Mouse (Mus musculus): ENCODE measurements around the gene Armc2. TPM values are rescaled to one million over a fixed set of nuclear protein-coding genes. Genes with fewer than 3 reads are reported as not detected.

Gene Armc2
- polyA plus RNA-seq, 1 experiment from 2014 or later, result 12.7 TPM

GRCm38 (mm10) chr10:41889566-41889965, 128.7 kb downstream of the Armc2 start:
- H3K4me2 ChIP-seq (replicated peaks), result peak overlapping the region; percentile 15; the same call in 1 of the 2 replicates
- H3K36me3 ChIP-seq (replicated peaks; ENCODE audit: control insufficient read depth, insufficient read depth), result no peaks in the 10 kb centered on the region
- no peaks in the 10 kb centered on the region for H3K27me3 ChIP-seq (ENCODE audit: control insufficient read depth, insufficient read depth, low read length)
- 75% methylated on average over 5 of the region's 5 CpGs for WGBS
- DNase-seq (ENCODE audit: low spot score) (no peak), ATAC-seq (ENCODE audit: low FRiP score) (no peak)
- no peak overlapping the region for H3K9ac ChIP-seq
- H3K9me3 ChIP-seq (ENCODE audit: control insufficient read depth, low read length), result no peaks in the 10 kb centered on the region
- H3K4me1 ChIP-seq (replicated peaks; ENCODE audit: control insufficient read depth, insufficient read depth, low read length), result peaks cover 17% of the 10 kb centered on the region
- no peak overlapping the region for H3K4me3 ChIP-seq (replicated peaks; ENCODE audit: low read length)
- no peak overlapping the region for H3K27ac ChIP-seq

GRCm38 (mm10) chr10:41888365-41888941, 129.8 kb downstream of the Armc2 start:
- ATAC-seq (ENCODE audit: low FRiP score) (no peak), DNase-seq (ENCODE audit: low spot score) (no peak)
- H3K36me3 ChIP-seq (replicated peaks; ENCODE audit: control insufficient read depth, insufficient read depth), result no peaks in the 10 kb centered on the region
- 0 out of 2 replicates have a peak overlapping the region, but pooled peaks have one; percentile 98 for H3K27ac ChIP-seq
- peak overlapping the region; percentile 82 for H3K4me3 ChIP-seq (replicated peaks; ENCODE audit: low read length)
- peak overlapping the region; percentile 95 for H3K9ac ChIP-seq
- peak overlapping the region; percentile 80 for H3K4me2 ChIP-seq (replicated peaks)
- H3K9me3 ChIP-seq (ENCODE audit: control insufficient read depth, low read length), result no peaks in the 10 kb centered on the region
- no peaks in the 10 kb centered on the region for H3K27me3 ChIP-seq (ENCODE audit: control insufficient read depth, insufficient read depth, low read length)
- WGBS, result 42% methylated on average over 4 of the region's 4 CpGs
- peaks cover 17% of the 10 kb centered on the region for H3K4me1 ChIP-seq (replicated peaks; ENCODE audit: control insufficient read depth, insufficient read depth, low read length)

GRCm38 (mm10) chr10:41887080-41887821, 131.0 kb downstream of the Armc2 start:
- Histone ChIP-seq H3K9ac (peak overlapping the region; percentile 95), H3K36me3 (replicated peaks; ENCODE audit: control insufficient read depth, insufficient read depth) (no peaks in the 10 kb centered on the region), H3K4me2 (replicated peaks) (peak overlapping the region; percentile 80), H3K27ac (peak overlapping the region; percentile 98), H3K4me1 (replicated peaks; ENCODE audit: control insufficient read depth, insufficient read depth, low read length) (peaks cover 17% of the 10 kb centered on the region), H3K9me3 (ENCODE audit: control insufficient read depth, low read length) (no peaks in the 10 kb centered on the region), H3K27me3 (ENCODE audit: control insufficient read depth, insufficient read depth, low read length) (no peaks in the 10 kb centered on the region), H3K4me3 (replicated peaks; ENCODE audit: low read length) (peak overlapping the region; percentile 82)
- peak; percentile 94 for DNase-seq (ENCODE audit: low spot score)
- peak; percentile 97 for ATAC-seq (ENCODE audit: low FRiP score)
- WGBS, result under 1% methylated on average over 57 of the region's 65 CpGs

GRCm38 (mm10) chr10:41883741-41884575, 134.3 kb downstream of the Armc2 start:
- no peak for ATAC-seq (ENCODE audit: low FRiP score)
- WGBS, result 55% methylated on average over 8 of the region's 8 CpGs

GRCm38 (mm10) chr10:41881438-41881837, 136.8 kb downstream of the Armc2 start:
- no peak overlapping the region for H3K9ac ChIP-seq
- no peak for ATAC-seq (ENCODE audit: low FRiP score)
- WGBS, result 7% methylated on average over 4 of the region's 4 CpGs
- H3K4me3 ChIP-seq (replicated peaks; ENCODE audit: low read length), result no peak overlapping the region
- H3K4me1 ChIP-seq (replicated peaks; ENCODE audit: control insufficient read depth, insufficient read depth, low read length), result 0 out of 2 replicates have a peak, but pooled peaks cover 3% of the 10 kb centered on the region
- no peak overlapping the region for H3K27ac ChIP-seq
- H3K27me3 ChIP-seq (ENCODE audit: control insufficient read depth, insufficient read depth, low read length), result no peaks in the 10 kb centered on the region
- H3K36me3 ChIP-seq (replicated peaks; ENCODE audit: control insufficient read depth, insufficient read depth), result no peaks in the 10 kb centered on the region
- DNase-seq (ENCODE audit: low spot score), result no peak
- H3K4me2 ChIP-seq (replicated peaks), result no peak overlapping the region
- H3K9me3 ChIP-seq (ENCODE audit: control insufficient read depth, low read length), result no peaks in the 10 kb centered on the region

More at GRCm38 (mm10) chr10:41883741-41884575, 134.3 kb downstream of the Armc2 start:
- DNase-seq (ENCODE audit: low spot score), result no peak
- no peaks in the 10 kb centered on the region for H3K27me3 ChIP-seq (ENCODE audit: control insufficient read depth, insufficient read depth, low read length)
- no peaks in the 10 kb centered on the region for H3K9me3 ChIP-seq (ENCODE audit: control insufficient read depth, low read length)
- no peak overlapping the region for H3K9ac ChIP-seq
- H3K27ac ChIP-seq, result no peak overlapping the region
- H3K4me2 ChIP-seq (replicated peaks), result no peak overlapping the region
- H3K36me3 ChIP-seq (replicated peaks; ENCODE audit: control insufficient read depth, insufficient read depth), result no peaks in the 10 kb centered on the region
- no peak overlapping the region for H3K4me3 ChIP-seq (replicated peaks; ENCODE audit: low read length)
- peaks cover 15% of the 10 kb centered on the region for H3K4me1 ChIP-seq (replicated peaks; ENCODE audit: control insufficient read depth, insufficient read depth, low read length)

GRCm38 (mm10) chr10:41880777-41881176, 137.5 kb downstream of the Armc2 start:
- 7% methylated on average over 1 of the region's 1 CpGs for WGBS
- H3K9me3 ChIP-seq (ENCODE audit: control insufficient read depth, low read length), result no peaks in the 10 kb centered on the region
- 0 out of 2 replicates have a peak, but pooled peaks cover 3% of the 10 kb centered on the region for H3K4me1 ChIP-seq (replicated peaks; ENCODE audit: control insufficient read depth, insufficient read depth, low read length)
- no peak overlapping the region for H3K9ac ChIP-seq
- ATAC-seq (ENCODE audit: low FRiP score) (no peak), DNase-seq (ENCODE audit: low spot score) (no peak)
- no peak overlapping the region for H3K4me3 ChIP-seq (replicated peaks; ENCODE audit: low read length)
- H3K27ac ChIP-seq, result no peak overlapping the region
- no peaks in the 10 kb centered on the region for H3K36me3 ChIP-seq (replicated peaks; ENCODE audit: control insufficient read depth, insufficient read depth)
- H3K4me2 ChIP-seq (replicated peaks), result no peak overlapping the region
- H3K27me3 ChIP-seq (ENCODE audit: control insufficient read depth, insufficient read depth, low read length), result no peaks in the 10 kb centered on the region

- 44% methylated on average over 4 of the region's 4 CpGs for WGBS
- Histone ChIP-seq H3K9ac (no peak overlapping the region), H3K27ac (no peak overlapping the region), H3K4me1 (replicated peaks; ENCODE audit: control insufficient read depth, insufficient read depth, low read length) (0 out of 2 replicates have a peak, but pooled peaks cover 3% of the 10 kb centered on the region), H3K27me3 (ENCODE audit: control insufficient read depth, insufficient read depth, low read length) (no peaks in the 10 kb centered on the region), H3K4me3 (replicated peaks; ENCODE audit: low read length) (no peak overlapping the region), H3K9me3 (ENCODE audit: control insufficient read depth, low read length) (no peaks in the 10 kb centered on the region), H3K4me2 (replicated peaks) (no peak overlapping the region), H3K36me3 (replicated peaks; ENCODE audit: control insufficient read depth, insufficient read depth) (no peaks in the 10 kb centered on the region)
- ATAC-seq (ENCODE audit: low FRiP score) (no peak), DNase-seq (ENCODE audit: low spot score) (no peak)
Measured at GRCm38 (mm10) chr10:41880206-41880605, 138.0 kb downstream of the Armc2 start.

- no peaks in the 10 kb centered on the region for H3K27me3 ChIP-seq (ENCODE audit: control insufficient read depth, insufficient read depth, low read length)
- H3K27ac ChIP-seq, result no peak overlapping the region
- ATAC-seq (ENCODE audit: low FRiP score), result no peak
- H3K9me3 ChIP-seq (ENCODE audit: control insufficient read depth, low read length), result no peaks in the 10 kb centered on the region
- H3K4me1 ChIP-seq (replicated peaks; ENCODE audit: control insufficient read depth, insufficient read depth, low read length), result 0 out of 2 replicates have a peak, but pooled peaks cover 3% of the 10 kb centered on the region
- no peak for DNase-seq (ENCODE audit: low spot score)
- H3K36me3 ChIP-seq (replicated peaks; ENCODE audit: control insufficient read depth, insufficient read depth), result no peaks in the 10 kb centered on the region
- H3K9ac ChIP-seq, result no peak overlapping the region
- WGBS, result 91% methylated on average over 1 of the region's 1 CpGs
- no peak overlapping the region for H3K4me3 ChIP-seq (replicated peaks; ENCODE audit: low read length)
- no peak overlapping the region for H3K4me2 ChIP-seq (replicated peaks)
Measured at GRCm38 (mm10) chr10:41879675-41880074, 138.6 kb downstream of the Armc2 start.

GRCm38 (mm10) chr10:41878344-41878743, 139.9 kb downstream of the Armc2 start:
- ATAC-seq (ENCODE audit: low FRiP score), result no peak
- 0 out of 2 replicates have a peak, but pooled peaks cover 3% of the 10 kb centered on the region for H3K4me1 ChIP-seq (replicated peaks; ENCODE audit: control insufficient read depth, insufficient read depth, low read length)
- no peak for DNase-seq (ENCODE audit: low spot score)
- no peak overlapping the region for H3K9ac ChIP-seq
- H3K4me2 ChIP-seq (replicated peaks), result no peak overlapping the region
- H3K27ac ChIP-seq, result no peak overlapping the region
- H3K9me3 ChIP-seq (ENCODE audit: control insufficient read depth, low read length), result no peaks in the 10 kb centered on the region
- no peak overlapping the region for H3K4me3 ChIP-seq (replicated peaks; ENCODE audit: low read length)
- 90% methylated on average over 11 of the region's 11 CpGs for WGBS
- no peaks in the 10 kb centered on the region for H3K36me3 ChIP-seq (replicated peaks; ENCODE audit: control insufficient read depth, insufficient read depth)
- no peaks in the 10 kb centered on the region for H3K27me3 ChIP-seq (ENCODE audit: control insufficient read depth, insufficient read depth, low read length)
